Mouse (Mus musculus) kidney, postnatal 25 days (tissue): ENCODE measurements around the gene Pp2d1.

ENCODE experiments used
- DNase-seq, 2 experiments: peaks; one replicate each; pipeline ENCODE4 v3.0.0; 2021; ENCODE audit warnings: mixed read lengths in 2 of 2

Pp2d1 gene

GRCm38 (mm10) chr17:53564837-53565236 is 25.6 kb upstream of the Pp2d1 start:
- no peak for DNase-seq

- no peak for DNase-seq
Measured at GRCm38 (mm10) chr17:53561458-53562029, 22.3 kb upstream of the Pp2d1 start.

DNA sequence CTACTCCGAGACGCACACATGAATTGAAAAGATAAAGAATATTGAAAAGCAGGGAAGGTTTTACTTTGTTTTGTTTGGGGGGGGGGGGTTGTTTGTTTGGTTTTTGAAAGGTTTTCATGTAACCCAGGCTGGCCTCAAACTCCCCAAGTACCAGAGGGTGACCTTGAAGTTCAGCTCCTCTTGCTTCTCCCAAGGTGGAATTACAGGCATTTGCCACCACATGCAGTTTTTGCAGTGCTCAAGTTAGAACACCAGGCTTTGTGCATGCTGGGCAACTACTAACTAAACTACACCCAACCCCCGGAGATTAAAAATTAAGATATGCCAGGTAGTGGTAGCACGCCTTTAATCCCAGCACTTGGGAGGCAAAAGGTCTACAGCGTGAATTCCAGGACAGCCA is 20.4 kb upstream of the Pp2d1 start:
- no peak for DNase-seq

DNA sequence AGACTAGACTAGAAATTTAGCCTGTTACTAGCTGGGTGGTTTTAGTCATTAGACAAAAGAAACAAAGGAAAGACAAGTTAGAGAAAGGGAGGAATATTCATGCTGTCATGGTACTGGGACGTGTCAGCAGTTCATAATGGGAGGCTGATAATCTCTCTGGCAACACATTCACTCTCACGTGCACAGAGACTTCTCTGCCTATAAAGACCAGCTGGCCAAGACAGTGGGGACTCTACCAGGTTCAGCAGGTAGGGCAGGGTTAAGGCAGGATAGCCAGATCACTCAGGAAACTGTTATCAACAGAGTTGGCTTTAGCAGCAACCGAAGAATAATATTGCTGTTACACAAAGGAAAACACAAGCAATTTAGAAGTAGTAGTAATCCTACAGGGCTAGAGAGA is 18.2 kb upstream of the Pp2d1 start:
- DNase-seq, result no peak

- no peak for DNase-seq
Measured at GRCm38 (mm10) chr17:53554813-53555212, 15.6 kb upstream of the Pp2d1 start.

DNA sequence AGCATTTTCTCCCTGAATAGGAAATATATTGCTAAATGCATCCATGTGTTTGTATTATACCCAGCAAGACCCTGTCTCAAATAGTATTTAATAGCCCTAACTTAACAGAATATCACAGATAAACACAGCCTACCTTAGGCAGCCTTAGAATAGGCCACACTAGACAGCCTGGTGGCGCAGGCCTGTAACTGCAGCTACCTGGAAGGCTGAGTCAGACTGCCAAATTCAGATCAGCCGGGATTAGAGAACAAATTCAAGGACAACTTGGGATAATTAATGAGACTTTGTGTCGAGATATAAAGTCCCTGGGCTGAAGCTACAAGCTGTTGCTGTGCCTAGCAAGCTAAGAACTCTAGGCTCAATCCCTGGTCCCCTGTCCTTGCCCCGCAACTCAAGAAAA is 14.8 kb upstream of the Pp2d1 start:
- peak in 1 of 2 experiments; percentile 20 for DNase-seq

DNA sequence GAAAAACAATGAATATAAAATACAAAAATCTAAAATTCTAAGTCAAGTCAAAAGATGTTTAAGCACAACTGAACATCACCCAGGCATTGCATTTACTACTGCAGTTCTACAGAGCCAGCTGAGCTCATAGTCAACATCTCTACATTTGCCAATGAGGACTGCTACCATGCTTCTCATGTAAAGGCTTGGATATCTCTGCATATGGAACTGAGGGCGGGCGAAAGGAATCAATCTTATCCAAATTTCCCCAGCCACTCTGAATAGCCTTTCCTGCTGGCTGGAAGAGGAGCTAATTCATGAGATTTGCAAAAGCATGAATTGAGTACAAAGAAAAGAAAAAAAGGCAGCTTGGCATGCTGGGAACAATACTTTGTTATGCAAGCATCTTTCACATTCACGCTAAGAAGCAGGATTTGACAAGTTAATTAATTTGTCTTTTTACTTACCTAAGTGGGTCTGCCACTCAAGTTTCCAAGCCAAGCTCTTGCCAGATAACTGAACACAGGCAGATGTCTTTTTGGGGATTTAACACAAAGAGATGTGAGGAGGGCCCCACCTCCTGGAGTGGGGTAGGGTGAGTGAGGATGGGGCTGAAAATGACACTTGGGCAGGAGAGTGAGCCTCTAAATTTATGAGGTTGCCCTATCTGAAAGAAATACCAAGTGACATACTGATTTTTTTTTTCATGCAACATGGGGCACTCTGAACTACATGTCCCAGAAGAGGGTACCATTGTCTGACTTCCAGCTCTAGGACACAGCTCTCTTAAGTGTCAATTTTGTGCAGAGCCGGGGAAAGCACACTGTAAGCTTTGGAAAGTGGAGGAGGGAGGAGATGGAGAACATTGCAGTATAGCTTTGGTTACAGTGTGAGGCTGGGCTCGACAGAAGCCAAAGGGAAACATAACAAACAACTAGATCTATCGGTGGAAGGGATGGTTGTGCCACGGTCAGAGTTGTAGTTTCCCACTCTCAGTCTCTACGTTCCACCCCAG is 12.4 kb upstream of the Pp2d1 start:
- no peak for DNase-seq

DNA sequence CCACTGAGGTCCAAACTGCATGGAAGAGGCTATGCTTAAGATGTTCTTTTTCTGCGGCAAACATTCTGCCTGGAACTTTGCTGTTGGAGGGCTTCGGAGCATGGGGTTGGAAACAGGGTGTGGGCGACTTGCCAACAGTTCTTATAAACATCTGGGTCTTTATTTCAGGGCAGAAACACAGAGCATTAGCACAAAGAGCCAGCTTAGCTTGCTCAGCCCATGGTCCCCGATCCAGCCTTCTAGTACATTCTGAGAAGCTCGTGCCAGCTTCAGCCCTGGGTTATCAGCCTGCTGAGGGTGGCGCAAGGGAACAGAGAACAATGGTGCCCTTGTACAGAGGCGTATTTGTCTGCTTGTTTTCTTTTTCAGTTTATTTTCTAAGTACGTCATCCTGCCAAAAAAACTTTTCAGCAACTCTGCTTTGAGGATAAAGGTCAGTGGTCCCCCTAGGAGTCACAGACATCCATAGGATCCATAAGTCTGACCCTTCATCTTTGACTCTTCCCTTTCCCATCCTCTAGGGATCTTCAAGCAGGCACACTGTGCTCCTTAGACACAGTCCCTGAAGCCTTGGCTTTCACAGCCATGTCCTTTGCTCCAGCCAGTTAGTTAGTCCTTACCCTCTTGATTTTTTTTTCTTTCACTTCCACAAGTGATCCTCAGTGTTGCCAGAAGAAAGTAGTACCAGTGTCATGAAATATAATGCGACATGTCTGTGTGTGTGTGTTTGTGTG is 4.5 kb upstream of the Pp2d1 start:
- peak in 1 of 2 experiments; percentile 6 for DNase-seq

DNA sequence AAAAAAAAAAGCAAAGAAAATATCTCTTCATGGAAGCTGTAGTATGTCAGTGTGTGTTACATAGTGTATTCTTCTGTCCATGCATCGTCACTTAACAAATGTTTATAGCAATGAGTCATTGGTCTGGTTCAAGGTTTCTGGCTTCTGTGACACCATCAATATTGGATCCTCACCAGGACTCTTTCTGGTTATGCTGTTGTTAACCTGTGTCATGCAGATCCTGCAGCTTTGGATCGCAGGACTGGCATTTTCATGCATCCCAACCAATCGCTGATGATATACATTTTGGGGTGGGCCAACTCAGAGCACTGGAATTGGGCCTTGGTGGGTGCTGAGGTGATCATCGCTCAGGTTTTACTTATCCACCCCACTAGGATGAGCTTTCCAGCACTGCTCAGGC is 3.3 kb upstream of the Pp2d1 start:
- no peak for DNase-seq

DNA sequence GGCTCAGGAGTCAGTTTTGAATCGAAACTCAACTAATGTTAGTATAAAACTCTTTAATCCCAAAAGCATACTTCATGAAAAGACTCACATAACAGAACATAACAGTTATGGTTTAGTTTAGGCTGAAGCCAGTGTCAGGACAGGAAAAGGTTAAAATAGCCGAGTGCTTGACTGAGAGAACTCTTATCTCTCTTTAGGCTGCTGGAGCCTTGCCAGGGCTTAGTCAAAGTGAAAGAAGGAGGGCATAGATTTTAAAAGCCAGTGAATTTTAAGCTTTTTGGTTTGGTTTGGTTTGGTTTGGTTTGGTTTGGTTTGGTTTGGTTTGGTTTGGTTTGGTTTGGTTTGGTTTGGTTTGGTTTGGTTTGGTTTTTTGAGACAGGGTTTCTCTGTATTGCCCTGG is 6.8 kb downstream of the Pp2d1 start:
- peak in 1 of 2 experiments; percentile 14 for DNase-seq

- DNase-seq, result peak in 1 of 2 experiments; percentile 4
Measured at GRCm38 (mm10) chr17:53531160-53531559, 8.1 kb downstream of the Pp2d1 start.

GRCm38 (mm10) chr17:53528034-53528433 is 11.2 kb downstream of the Pp2d1 start:
- DNase-seq, result no peak

DNA sequence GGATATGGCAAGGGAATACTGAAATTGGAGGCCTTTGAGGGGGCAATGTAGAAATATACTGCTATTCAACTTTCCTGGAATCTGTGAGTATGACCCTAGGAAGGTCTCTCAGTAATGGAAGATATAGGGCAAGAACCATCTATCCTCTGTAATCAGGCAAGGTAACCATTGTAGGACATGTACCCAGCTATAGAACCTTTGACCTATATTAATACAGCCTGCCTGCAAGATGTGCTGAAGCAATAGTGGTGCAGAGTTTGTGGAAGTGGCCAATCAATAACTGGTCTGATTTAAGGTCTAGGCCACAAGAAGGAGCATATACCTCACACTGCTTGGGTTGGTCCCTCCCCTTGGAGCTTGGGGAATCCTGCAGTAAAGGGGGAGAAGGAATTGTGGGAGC is 18.7 kb downstream of the Pp2d1 start:
- no peak for DNase-seq

DNA sequence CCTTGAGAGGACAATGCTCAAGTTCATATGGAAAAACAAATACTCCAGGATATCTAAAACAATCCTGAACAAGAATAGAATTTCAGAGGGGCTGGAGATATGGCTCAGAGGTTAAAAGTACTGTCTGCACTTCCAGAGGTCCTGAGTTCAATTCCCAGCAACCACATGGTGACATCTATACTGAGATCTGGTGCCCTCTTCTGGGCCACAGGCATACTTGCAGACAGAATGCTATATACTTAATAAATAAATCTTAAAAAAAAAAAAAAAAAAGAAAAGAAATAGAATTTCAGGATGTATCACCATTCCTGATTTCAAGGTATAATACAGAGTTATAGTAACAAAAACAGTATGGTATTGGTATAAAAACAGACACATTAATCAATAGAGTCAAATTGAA is 19.9 kb downstream of the Pp2d1 start:
- DNase-seq, result no peak

GRCm38 (mm10) chr17:53512311-53512951 is 26.8 kb downstream of the Pp2d1 start:
- DNase-seq, result peak in 1 of 2 experiments; percentile 27

GRCm38 (mm10) chr17:53502966-53503365 is 36.3 kb downstream of the Pp2d1 start:
- DNase-seq, result no peak

GRCm38 (mm10) chr17:53489007-53489378 is 50.3 kb downstream of the Pp2d1 start:
- no peak for DNase-seq

DNA sequence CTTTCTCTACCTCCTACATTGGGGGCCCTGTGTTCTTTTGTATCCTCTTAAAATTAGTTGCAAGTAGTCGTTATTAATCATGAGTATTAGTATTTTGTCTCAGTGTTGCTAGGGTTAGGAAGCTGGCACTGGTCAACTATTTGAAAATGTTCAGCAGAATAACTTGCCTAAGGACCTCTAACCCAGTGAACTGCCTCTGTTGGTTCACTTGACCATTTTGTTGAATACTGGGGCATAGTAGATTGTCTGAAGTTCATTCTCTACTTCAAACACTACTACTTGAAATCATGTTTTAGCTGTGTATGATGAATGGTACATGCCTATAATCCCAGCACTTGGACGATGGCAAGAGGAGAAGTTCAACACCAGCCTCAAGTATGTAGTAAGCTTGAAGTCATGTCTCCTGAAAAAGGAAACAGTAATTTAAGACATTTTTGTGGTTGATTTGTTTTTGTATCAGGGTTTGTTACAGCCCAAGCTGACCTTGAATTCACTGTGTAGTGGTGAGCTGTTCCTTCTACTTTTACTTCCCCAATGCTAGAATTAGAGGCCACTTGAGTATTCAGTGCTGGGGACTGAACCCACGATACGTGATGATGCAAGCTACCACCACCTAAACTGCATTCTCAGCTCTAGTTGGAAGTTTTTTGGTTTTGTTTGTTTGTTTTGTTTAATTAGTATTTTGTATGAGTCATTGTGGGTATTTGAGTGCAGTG is 50.8 kb downstream of the Pp2d1 start:
- DNase-seq, result no peak

GRCm38 (mm10) chr17:53480433-53480832 is 58.8 kb downstream of the Pp2d1 start:
- no peak for DNase-seq

GRCm38 (mm10) chr17:53479604-53480041 is 59.6 kb downstream of the Pp2d1 start:
- peak; percentile 48 to 79 for DNase-seq

- peak; percentile 100 for DNase-seq
Measured at GRCm38 (mm10) chr17:53478858-53479603, 60.2 kb downstream of the Pp2d1 start, which contains the start of gene Rab5a. Rab5a (plus strand) TSS chr17:53479234.
